Mouse (Mus musculus): Measurements from ENCODE around the gene Cox6b1.

DNA sequence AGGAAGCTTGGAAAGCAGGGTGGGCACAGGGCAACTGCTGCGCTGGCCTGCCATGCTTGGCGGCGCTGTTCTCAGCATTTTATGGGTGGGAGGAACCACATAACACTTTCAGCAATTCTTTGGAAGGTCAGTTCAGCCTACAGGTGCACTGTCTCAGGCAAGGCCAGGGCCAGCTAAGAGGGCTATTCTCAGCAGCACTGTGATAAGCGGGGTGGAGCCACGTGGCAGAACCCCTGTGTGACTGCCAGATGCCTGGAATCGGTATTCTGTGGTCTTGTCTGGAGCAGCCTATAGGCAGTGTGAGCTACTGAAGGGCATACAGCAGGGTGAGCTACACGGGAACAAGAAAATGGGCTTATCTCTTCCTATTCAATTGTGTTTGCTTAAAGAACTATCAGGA, 15.9 kb downstream of the Cox6b1 start:
- TF ChIP-seq EP300 (IDR thresholded peaks at IDR 0.05; ENCODE audit: insufficient read depth, low read depth, low read length) (no peak), CTCF (IDR thresholded peaks at IDR 0.05) (no peak)
